ENCODE assay signal across 8 mouse cellular contexts in genomic region chr6:98089185-98089584, GRCm38 (mm10).
DNase-seq lines count a peak whose midpoint lies in the region; TF ChIP-seq lines count a peak whose summit lies in the region.

No protein-coding gene starts in this region.

- no peak overlapping the region for H3K4me3 ChIP-seq in left cerebral cortex, adult 2 months

- H3K27ac ChIP-seq in left cerebral cortex, adult 2 months, result no peak overlapping the region

- peak; percentile 67 for DNase-seq in embryo, embryonic 10 days (ENCODE audit: low spot score)
- no peak for DNase-seq in embryo, embryonic 9.5 days (ENCODE audit: extremely low spot score)
- DNase-seq in left cerebral cortex, adult 2 months (ENCODE audit: extremely low spot score in 1 of 2, low spot score in 2 of 2), result peak; percentile 26 to 37
- no peak for DNase-seq in left cerebral cortex, adult 11 months (ENCODE audit: low spot score)
- DNase-seq in adrenal gland, postnatal 25 days, result peak; percentile 5
- DNase-seq in left cerebral cortex, postnatal 25 days (ENCODE audit: low spot score in 2 of 2), result peak; percentile 26 to 83
- DNase-seq in right cerebral cortex, postnatal 25 days, result peak; percentile 29
- no peak for DNase-seq in Muller cell, postnatal 12 days (ENCODE audit: inconsistent ontology term)

- TF ChIP-seq CTCF in left cerebral cortex, adult 2 months (IDR thresholded peaks at IDR 0.05), result peak; percentile 77

- intact Hi-C loops in left cerebral cortex, adult 2 months (cut with DNase I), result no loop called here
- intact Hi-C loops in left cerebral cortex, postnatal 25 days (cut with DNase I), result no loop called here

Comparison
In these comparisons a context has a peak if more than half of its experiments do, and no peak if none do; other contexts are left out.
1. DNase-seq: peak in embryo, embryonic 10 days (single experiment), left cerebral cortex, adult 2 months (2 of 2), adrenal gland, postnatal 25 days (single experiment), left cerebral cortex, postnatal 25 days (2 of 2) and right cerebral cortex, postnatal 25 days (single experiment); none in embryo, embryonic 9.5 days (single experiment), left cerebral cortex, adult 11 months (single experiment) and Muller cell, postnatal 12 days (single experiment).